8 mouse cellular contexts compared by ENCODE assay signal in genomic region chr2:126151855-126152571, GRCm38 (mm10). TPM values are rescaled to one million over a fixed set of nuclear protein-coding genes. Genes with fewer than 3 reads are reported as not detected.
DNase-seq lines count a peak whose midpoint lies in the region; ATAC-seq lines count a peak whose summit lies in the region.

Gene Fam227b (minus strand): TSS chr2:126152004.
Gene Dtwd1 (plus strand): TSS chr2:126152141.

- under 1% methylated on average over 57 of the region's 57 CpGs for WGBS in heart, embryonic 13.5 days
- under 1% methylated on average over 57 of the region's 57 CpGs for WGBS in liver, embryonic 12.5 days (ENCODE audit: insufficient replicate concordance)
- WGBS in stomach, embryonic 15.5 days: under 1% methylated on average over 57 of the region's 57 CpGs

- no peaks in the 10 kb centered on the region for H3K27me3 ChIP-seq in heart, embryonic 13.5 days (replicated peaks)
- H3K27me3 ChIP-seq in liver, embryonic 12.5 days (replicated peaks): no peaks in the 10 kb centered on the region
- no peaks in the 10 kb centered on the region for H3K27me3 ChIP-seq in stomach, embryonic 15.5 days (replicated peaks)

- peaks cover 2% of the 10 kb centered on the region for H3K4me1 ChIP-seq in brown adipose tissue, adult 24 weeks (ENCODE audit: control insufficient read depth, insufficient read depth, insufficient read length, low read length)
- H3K4me1 ChIP-seq in heart, embryonic 13.5 days: peaks cover 11% of the 10 kb centered on the region
- peaks cover 34% of the 10 kb centered on the region for H3K4me1 ChIP-seq in liver, embryonic 12.5 days
- no peaks in the 10 kb centered on the region for H3K4me1 ChIP-seq in stomach, embryonic 15.5 days

- peak; percentile 97 for DNase-seq in CD4-positive, CD25-positive, alpha-beta regulatory T cell, adult 2 months (ENCODE audit: low read depth, low spot score)
- peak; percentile 69 for DNase-seq in fat pad, adult 2 months (ENCODE audit: extremely low read depth, low read depth, low spot score)
- peak; percentile 99 for DNase-seq in kidney, postnatal 10 days
- DNase-seq in natural killer cell, adult 2 months (ENCODE audit: low spot score in 2 of 2): peak; percentile 94 to 97

- no peaks in the 10 kb centered on the region for H3K9me3 ChIP-seq in heart, embryonic 13.5 days
- no peaks in the 10 kb centered on the region for H3K9me3 ChIP-seq in liver, embryonic 12.5 days (replicated peaks)
- no peaks in the 10 kb centered on the region for H3K9me3 ChIP-seq in stomach, embryonic 15.5 days

- ATAC-seq in heart, embryonic 13.5 days (ENCODE audit: extremely low read depth, insufficient number of reproducible peaks, low FRiP score, low TSS enrichment): peak; percentile 98
- peak; percentile 99 for ATAC-seq in liver, embryonic 12.5 days
- ATAC-seq in stomach, embryonic 15.5 days (ENCODE audit: insufficient read depth, low FRiP score, low read depth): peak; percentile 98

- peak within 1 kb of the TSS; percentile 86 for H3K4me3 ChIP-seq in brown adipose tissue, adult 24 weeks (ENCODE audit: insufficient read depth, low read depth, low read length)
- H3K4me3 ChIP-seq in heart, embryonic 13.5 days: peak within 1 kb of the TSS; percentile 79
- H3K4me3 ChIP-seq in liver, embryonic 12.5 days: peak within 1 kb of the TSS; percentile 76
- H3K4me3 ChIP-seq in stomach, embryonic 15.5 days (replicated peaks): peak within 1 kb of the TSS; percentile 78

- H3K36me3 ChIP-seq in heart, embryonic 13.5 days: peaks cover 13% of the 10 kb centered on the region
- peaks cover 20% of the 10 kb centered on the region for H3K36me3 ChIP-seq in liver, embryonic 12.5 days
- 0 out of 2 replicates have a peak, but pooled peaks cover 4% of the 10 kb centered on the region for H3K36me3 ChIP-seq in stomach, embryonic 15.5 days

- H3K9ac ChIP-seq in heart, embryonic 13.5 days: peak within 1 kb of the TSS; percentile 91
- H3K9ac ChIP-seq in liver, embryonic 12.5 days: peak within 1 kb of the TSS; percentile 87
- H3K9ac ChIP-seq in stomach, embryonic 15.5 days: peak within 1 kb of the TSS; percentile 86

- peak within 1 kb of the TSS; percentile 79 for H3K27ac ChIP-seq in brown adipose tissue, adult 24 weeks (replicated peaks; ENCODE audit: low read depth, low read length)
- H3K27ac ChIP-seq in heart, embryonic 13.5 days (replicated peaks): peak within 1 kb of the TSS; percentile 92
- peak within 1 kb of the TSS; percentile 93 for H3K27ac ChIP-seq in liver, embryonic 12.5 days
- peak within 1 kb of the TSS; percentile 94 for H3K27ac ChIP-seq in stomach, embryonic 15.5 days

- H3K4me2 ChIP-seq in heart, embryonic 13.5 days: peak within 1 kb of the TSS; percentile 76
- H3K4me2 ChIP-seq in liver, embryonic 12.5 days: peak within 1 kb of the TSS; percentile 63
- H3K4me2 ChIP-seq in stomach, embryonic 15.5 days: peak within 1 kb of the TSS; percentile 53

RNA-seq across cellular contexts. Expression of gene Fam227b, which starts in this region (rescaled TPM):
- polyA plus RNA-seq in brown adipose tissue, adult 24 weeks (2012; ENCODE audit: insufficient read depth, insufficient read length, missing spikeins): not detected in 2 replicates
- polyA plus RNA-seq in heart, embryonic 13.5 days (2015; fragmentation: Nextera tagmentation; extraction: Ambion mirVana): not detected in 2 replicates
- not detected in 2 replicates for polyA plus RNA-seq in liver, embryonic 12.5 days (2016; fragmentation: Nextera tagmentation; extraction: Ambion mirVana)
- not detected in 2 replicates for polyA plus RNA-seq in stomach, embryonic 15.5 days (2015; fragmentation: Nextera tagmentation; extraction: Ambion mirVana)

RNA-seq across cellular contexts. Expression of gene Dtwd1, which starts in this region (rescaled TPM):
- polyA plus RNA-seq in brown adipose tissue, adult 24 weeks (2012; ENCODE audit: insufficient read depth, insufficient read length, missing spikeins): 7.0 and 9.9 TPM in 2 replicates
- polyA plus RNA-seq in heart, embryonic 13.5 days (2015; fragmentation: Nextera tagmentation; extraction: Ambion mirVana): 16.4 and 16.8 TPM in 2 replicates
- polyA plus RNA-seq in liver, embryonic 12.5 days (2016; fragmentation: Nextera tagmentation; extraction: Ambion mirVana): 29.5 and 30.9 TPM in 2 replicates
- 28.4 and 29.9 TPM in 2 replicates for polyA plus RNA-seq in stomach, embryonic 15.5 days (2015; fragmentation: Nextera tagmentation; extraction: Ambion mirVana)

Comparison
In these comparisons a context has a peak if more than half of its experiments do, and no peak if none do; other contexts are left out.
1. Peak in every context shown above with its lines: DNase-seq, ATAC-seq, H3K4me3 ChIP-seq and H3K27ac ChIP-seq.